Mouse (Mus musculus) heart, adult 2 months (tissue): Measurements from ENCODE around the gene Slc16a9.

Experiments
- CTCF ChIP-seq: fragments of 200-600 bp; IDR thresholded peaks from 2 replicates; pipeline ENCODE4 v1.8.1; 2022; ENCODE audit warnings: antibody characterized with exemption, mild to moderate bottlenecking, moderate library complexity
- EP300 ChIP-seq: fragments of 200-500 bp; IDR thresholded peaks from 2 replicates; pipeline ENCODE4 v1.6.1; 2011; ENCODE audit warnings: low read depth, low read length, control low read depth; ENCODE audit not compliant: insufficient read depth
- POLR2A ChIP-seq: fragments of 200-500 bp; IDR thresholded peaks from 2 replicates; pipeline ENCODE4 v1.6.1; 2011; ENCODE audit warnings: mild to moderate bottlenecking, low read depth, low read length, control low read depth; ENCODE audit not compliant: insufficient read depth

- TF ChIP-seq CTCF (no peak), POLR2A (no peak), EP300 (no peak)
These were observed 82.4 kb downstream of the Slc16a9 start for GRCm38 (mm10) chr10:70327331-70327730.
